Mouse (Mus musculus): ENCODE results near the gene Chrng. TPM values are rescaled to one million over a fixed set of nuclear protein-coding genes. Genes with fewer than 3 reads are reported as not detected.

Chrng gene
- polyA plus RNA-seq, 1 experiment from 2014 or later: not detected

GRCm38 (mm10) chr1:87252040-87252609, 47.7 kb downstream of the Chrng start:
- Histone ChIP-seq H3K27me3 (ENCODE audit: control insufficient read depth, insufficient read depth, low read length) (no peaks in the 10 kb centered on the region), H3K36me3 (ENCODE audit: control insufficient read depth, insufficient read depth, low read length) (no peaks in the 10 kb centered on the region), H3K4me1 (ENCODE audit: control insufficient read depth, insufficient read depth, low read length) (no peaks in the 10 kb centered on the region), H3K4me3 (ENCODE audit: low read depth, low read length) (no peak overlapping the region), H3K27ac (ENCODE audit: low read length) (no peak overlapping the region), H3K9ac (replicated peaks; ENCODE audit: low read depth, low read length) (no peak overlapping the region), H3K9me3 (ENCODE audit: control insufficient read depth, low read depth, low read length) (no peaks in the 10 kb centered on the region), H3K4me2 (replicated peaks; ENCODE audit: low read depth, low read length) (no peak overlapping the region)
- no peak for ATAC-seq (ENCODE audit: insufficient number of reproducible peaks, insufficient read depth, low FRiP score, low read depth)
- 57% methylated on average over 5 of the region's 5 CpGs for WGBS

GRCm38 (mm10) chr1:87255173-87255572, 50.7 kb downstream of the Chrng start:
- H3K9me3 ChIP-seq (ENCODE audit: control insufficient read depth, low read depth, low read length): no peaks in the 10 kb centered on the region
- no peak overlapping the region for H3K4me2 ChIP-seq (replicated peaks; ENCODE audit: low read depth, low read length)
- WGBS: 53% methylated on average over 4 of the region's 4 CpGs
- no peaks in the 10 kb centered on the region for H3K4me1 ChIP-seq (ENCODE audit: control insufficient read depth, insufficient read depth, low read length)
- H3K4me3 ChIP-seq (ENCODE audit: low read depth, low read length): no peak overlapping the region
- no peaks in the 10 kb centered on the region for H3K36me3 ChIP-seq (ENCODE audit: control insufficient read depth, insufficient read depth, low read length)
- H3K9ac ChIP-seq (replicated peaks; ENCODE audit: low read depth, low read length): no peak overlapping the region
- no peak overlapping the region for H3K27ac ChIP-seq (ENCODE audit: low read length)
- 0 out of 2 replicates have a peak, but pooled peaks cover 3% of the 10 kb centered on the region for H3K27me3 ChIP-seq (ENCODE audit: control insufficient read depth, insufficient read depth, low read length)
- no peak for ATAC-seq (ENCODE audit: insufficient number of reproducible peaks, insufficient read depth, low FRiP score, low read depth)

GRCm38 (mm10) chr1:87257691-87258090, 53.2 kb downstream of the Chrng start:
- no peak for ATAC-seq (ENCODE audit: insufficient number of reproducible peaks, insufficient read depth, low FRiP score, low read depth)
- no peaks in the 10 kb centered on the region for H3K9me3 ChIP-seq (ENCODE audit: control insufficient read depth, low read depth, low read length)
- H3K4me2 ChIP-seq (replicated peaks; ENCODE audit: low read depth, low read length): no peak overlapping the region
- peaks cover 12% of the 10 kb centered on the region; the same call in 1 of the 2 replicates for H3K27me3 ChIP-seq (ENCODE audit: control insufficient read depth, insufficient read depth, low read length)
- H3K4me1 ChIP-seq (ENCODE audit: control insufficient read depth, insufficient read depth, low read length): no peaks in the 10 kb centered on the region
- H3K9ac ChIP-seq (replicated peaks; ENCODE audit: low read depth, low read length): no peak overlapping the region
- H3K36me3 ChIP-seq (ENCODE audit: control insufficient read depth, insufficient read depth, low read length): no peaks in the 10 kb centered on the region
- no peak overlapping the region for H3K27ac ChIP-seq (ENCODE audit: low read length)
- H3K4me3 ChIP-seq (ENCODE audit: low read depth, low read length): no peak overlapping the region
- 15% methylated on average over 11 of the region's 11 CpGs for WGBS

GRCm38 (mm10) chr1:87258484-87258883, 54.0 kb downstream of the Chrng start:
- no peaks in the 10 kb centered on the region for H3K9me3 ChIP-seq (ENCODE audit: control insufficient read depth, low read depth, low read length)
- no peak overlapping the region for H3K9ac ChIP-seq (replicated peaks; ENCODE audit: low read depth, low read length)
- 10% methylated on average over 14 of the region's 14 CpGs for WGBS
- no peaks in the 10 kb centered on the region for H3K4me1 ChIP-seq (ENCODE audit: control insufficient read depth, insufficient read depth, low read length)
- no peak overlapping the region for H3K27ac ChIP-seq (ENCODE audit: low read length)
- H3K36me3 ChIP-seq (ENCODE audit: control insufficient read depth, insufficient read depth, low read length): no peaks in the 10 kb centered on the region
- no peak overlapping the region for H3K4me2 ChIP-seq (replicated peaks; ENCODE audit: low read depth, low read length)
- ATAC-seq (ENCODE audit: insufficient number of reproducible peaks, insufficient read depth, low FRiP score, low read depth): no peak
- H3K27me3 ChIP-seq (ENCODE audit: control insufficient read depth, insufficient read depth, low read length): peaks cover 12% of the 10 kb centered on the region; the same call in 1 of the 2 replicates
- no peak overlapping the region for H3K4me3 ChIP-seq (ENCODE audit: low read depth, low read length)

GRCm38 (mm10) chr1:87259316-87259715, 54.9 kb downstream of the Chrng start:
- H3K9ac ChIP-seq (replicated peaks; ENCODE audit: low read depth, low read length): no peak overlapping the region
- H3K27ac ChIP-seq (ENCODE audit: low read length): no peak overlapping the region
- H3K9me3 ChIP-seq (ENCODE audit: control insufficient read depth, low read depth, low read length): no peaks in the 10 kb centered on the region
- H3K36me3 ChIP-seq (ENCODE audit: control insufficient read depth, insufficient read depth, low read length): no peaks in the 10 kb centered on the region
- no peak for ATAC-seq (ENCODE audit: insufficient number of reproducible peaks, insufficient read depth, low FRiP score, low read depth)
- peaks cover 14% of the 10 kb centered on the region for H3K27me3 ChIP-seq (ENCODE audit: control insufficient read depth, insufficient read depth, low read length)
- no peaks in the 10 kb centered on the region; the same call in 1 of the 2 replicates for H3K4me1 ChIP-seq (ENCODE audit: control insufficient read depth, insufficient read depth, low read length)
- no peak overlapping the region for H3K4me3 ChIP-seq (ENCODE audit: low read depth, low read length)
- H3K4me2 ChIP-seq (replicated peaks; ENCODE audit: low read depth, low read length): no peak overlapping the region
- WGBS: 83% methylated on average over 2 of the region's 2 CpGs

Other genes starting within 250 kb of the Chrng start
- not detected in 2 replicates for gene Alppl2, start 114.7 kb upstream of the Chrng start, polyA plus RNA-seq (2014; fragmentation: Nextera tagmentation; extraction: Ambion mirVana)
- 0.61 and 1.1 TPM in 2 replicates for gene Alpi, start 103.1 kb upstream of the Chrng start, polyA plus RNA-seq (2014; fragmentation: Nextera tagmentation; extraction: Ambion mirVana)
- not detected in 2 replicates for gene Akp3, start 79.7 kb upstream of the Chrng start, polyA plus RNA-seq (2014; fragmentation: Nextera tagmentation; extraction: Ambion mirVana)
- gene Ecel1, start 48.1 kb upstream of the Chrng start, polyA plus RNA-seq (2014; fragmentation: Nextera tagmentation; extraction: Ambion mirVana): 7.5 and 8.4 TPM in 2 replicates
- 0.14 TPM in 1 of 2 replicates, not detected in the other for gene Prss56, start 21.3 kb upstream of the Chrng start, polyA plus RNA-seq (2014; fragmentation: Nextera tagmentation; extraction: Ambion mirVana)
- gene Chrnd, start 14.1 kb upstream of the Chrng start, polyA plus RNA-seq (2014; fragmentation: Nextera tagmentation; extraction: Ambion mirVana): not detected in 2 replicates
- gene Eif4e2, start 9.3 kb downstream of the Chrng start, polyA plus RNA-seq (2014; fragmentation: Nextera tagmentation; extraction: Ambion mirVana): 138 and 146 TPM in 2 replicates
- gene Efhd1, start 59.7 kb downstream of the Chrng start, polyA plus RNA-seq (2014; fragmentation: Nextera tagmentation; extraction: Ambion mirVana): 0.14 and 0.34 TPM in 2 replicates
- 55.1 and 61.2 TPM in 2 replicates for gene Gigyf2, start 122.3 kb downstream of the Chrng start, polyA plus RNA-seq (2014; fragmentation: Nextera tagmentation; extraction: Ambion mirVana)
- gene Kcnj13, start 190.1 kb downstream of the Chrng start, polyA plus RNA-seq (2014; fragmentation: Nextera tagmentation; extraction: Ambion mirVana): 5.7 and 5.9 TPM in 2 replicates